Mouse (Mus musculus): ENCODE results near the gene Fam53b. TPM values are rescaled to one million over a fixed set of nuclear protein-coding genes. Genes with fewer than 3 reads are reported as not detected.

Gene Fam53b
- polyA plus RNA-seq, 1 experiment from 2014 or later, result 33.8 TPM

- Histone ChIP-seq H3K36me3 (no peaks in the 10 kb centered on the region), H3K4me1 (peaks cover 5% of the 10 kb centered on the region; the same call in 1 of the 2 replicates), H3K27ac (no peak overlapping the region), H3K9ac (no peak overlapping the region), H3K4me3 (no peak overlapping the region), H3K9me3 (no peaks in the 10 kb centered on the region), H3K4me2 (no peak overlapping the region), H3K27me3 (no peaks in the 10 kb centered on the region)
- WGBS, result 72% methylated on average over 4 of the region's 4 CpGs
- no peak for ATAC-seq (ENCODE audit: borderline replicate concordance, extremely low read depth, low FRiP score, low TSS enrichment)
Measured at GRCm38 (mm10) chr7:132698737-132699136, 114.9 kb downstream of the Fam53b start.

GRCm38 (mm10) chr7:132697258-132697796 is 116.4 kb downstream of the Fam53b start:
- Histone ChIP-seq H3K4me3 (no peak overlapping the region), H3K27ac (no peak overlapping the region), H3K27me3 (no peaks in the 10 kb centered on the region), H3K9me3 (no peaks in the 10 kb centered on the region), H3K4me2 (no peak overlapping the region), H3K9ac (no peak overlapping the region), H3K4me1 (peaks cover 5% of the 10 kb centered on the region; the same call in 1 of the 2 replicates), H3K36me3 (no peaks in the 10 kb centered on the region)
- ATAC-seq (ENCODE audit: borderline replicate concordance, extremely low read depth, low FRiP score, low TSS enrichment), result no peak
- WGBS, result 74% methylated on average over 8 of the region's 8 CpGs

GRCm38 (mm10) chr7:132693561-132693960 is 120.1 kb downstream of the Fam53b start:
- H3K27me3 ChIP-seq, result no peaks in the 10 kb centered on the region
- H3K4me2 ChIP-seq, result no peak overlapping the region
- H3K9me3 ChIP-seq, result no peaks in the 10 kb centered on the region
- no peak overlapping the region for H3K27ac ChIP-seq
- WGBS, result 88% methylated on average over 2 of the region's 2 CpGs
- H3K4me3 ChIP-seq, result no peak overlapping the region
- no peak overlapping the region for H3K9ac ChIP-seq
- ATAC-seq (ENCODE audit: borderline replicate concordance, extremely low read depth, low FRiP score, low TSS enrichment), result no peak
- H3K36me3 ChIP-seq, result no peaks in the 10 kb centered on the region
- peaks cover 19% of the 10 kb centered on the region for H3K4me1 ChIP-seq

- 73% methylated on average over 9 of the region's 9 CpGs for WGBS
- ATAC-seq (ENCODE audit: borderline replicate concordance, extremely low read depth, low FRiP score, low TSS enrichment), result no peak
Measured at GRCm38 (mm10) chr7:132692719-132693118, 121.0 kb downstream of the Fam53b start.

GRCm38 (mm10) chr7:132690716-132691472 is 122.8 kb downstream of the Fam53b start:
- 84% methylated on average over 14 of the region's 14 CpGs for WGBS
- H3K9me3 ChIP-seq, result no peaks in the 10 kb centered on the region
- H3K27ac ChIP-seq, result no peak overlapping the region
- no peaks in the 10 kb centered on the region for H3K36me3 ChIP-seq
- H3K27me3 ChIP-seq, result no peaks in the 10 kb centered on the region
- ATAC-seq (ENCODE audit: borderline replicate concordance, extremely low read depth, low FRiP score, low TSS enrichment), result no peak
- no peak overlapping the region for H3K9ac ChIP-seq
- no peak overlapping the region for H3K4me2 ChIP-seq
- H3K4me3 ChIP-seq, result no peak overlapping the region
- H3K4me1 ChIP-seq, result peaks cover 32% of the 10 kb centered on the region

More at GRCm38 (mm10) chr7:132692719-132693118, 121.0 kb downstream of the Fam53b start:
- peaks cover 28% of the 10 kb centered on the region for H3K4me1 ChIP-seq
- no peak overlapping the region for H3K4me3 ChIP-seq
- no peak overlapping the region for H3K27ac ChIP-seq
- no peaks in the 10 kb centered on the region for H3K36me3 ChIP-seq
- H3K4me2 ChIP-seq, result no peak overlapping the region
- no peaks in the 10 kb centered on the region for H3K27me3 ChIP-seq
- no peak overlapping the region for H3K9ac ChIP-seq
- H3K9me3 ChIP-seq, result no peaks in the 10 kb centered on the region

- no peaks in the 10 kb centered on the region for H3K9me3 ChIP-seq
- WGBS, result 35% methylated on average over 5 of the region's 5 CpGs
- no peaks in the 10 kb centered on the region for H3K36me3 ChIP-seq
- no peaks in the 10 kb centered on the region for H3K27me3 ChIP-seq
- no peak overlapping the region for H3K4me3 ChIP-seq
- peak overlapping the region; percentile 92 for H3K27ac ChIP-seq
- H3K9ac ChIP-seq, result no peak overlapping the region
- no peak overlapping the region for H3K4me2 ChIP-seq
- H3K4me1 ChIP-seq, result peaks cover 32% of the 10 kb centered on the region
- ATAC-seq (ENCODE audit: borderline replicate concordance, extremely low read depth, low FRiP score, low TSS enrichment), result no peak
Measured at GRCm38 (mm10) chr7:132689722-132690121, 124.0 kb downstream of the Fam53b start.

GRCm38 (mm10) chr7:132688721-132689120 is 125.0 kb downstream of the Fam53b start:
- 23% methylated on average over 5 of the region's 5 CpGs for WGBS
- H3K36me3 ChIP-seq, result no peaks in the 10 kb centered on the region
- no peaks in the 10 kb centered on the region for H3K9me3 ChIP-seq
- no peaks in the 10 kb centered on the region for H3K27me3 ChIP-seq
- H3K4me3 ChIP-seq, result no peak overlapping the region
- H3K27ac ChIP-seq, result peak overlapping the region; percentile 92
- H3K9ac ChIP-seq, result no peak overlapping the region
- no peak overlapping the region for H3K4me2 ChIP-seq
- peak; percentile 50; the same call in 1 of the 2 replicates for ATAC-seq (ENCODE audit: borderline replicate concordance, extremely low read depth, low FRiP score, low TSS enrichment)
- peaks cover 32% of the 10 kb centered on the region for H3K4me1 ChIP-seq

GRCm38 (mm10) chr7:132687897-132688296 is 125.8 kb downstream of the Fam53b start:
- H3K27ac ChIP-seq, result peak overlapping the region; percentile 92
- WGBS, result 53% methylated on average over 2 of the region's 2 CpGs
- no peak for ATAC-seq (ENCODE audit: borderline replicate concordance, extremely low read depth, low FRiP score, low TSS enrichment)
- H3K9ac ChIP-seq, result no peak overlapping the region
- H3K27me3 ChIP-seq, result no peaks in the 10 kb centered on the region
- peaks cover 32% of the 10 kb centered on the region for H3K4me1 ChIP-seq
- H3K36me3 ChIP-seq, result no peaks in the 10 kb centered on the region
- no peak overlapping the region for H3K4me2 ChIP-seq
- H3K4me3 ChIP-seq, result no peak overlapping the region
- H3K9me3 ChIP-seq, result no peaks in the 10 kb centered on the region

- ATAC-seq (ENCODE audit: borderline replicate concordance, extremely low read depth, low FRiP score, low TSS enrichment), result no peak
- no peak overlapping the region for H3K27ac ChIP-seq
- H3K9me3 ChIP-seq, result no peaks in the 10 kb centered on the region
- no peak overlapping the region for H3K9ac ChIP-seq
- H3K4me2 ChIP-seq, result no peak overlapping the region
- peaks cover 32% of the 10 kb centered on the region for H3K4me1 ChIP-seq
- no peaks in the 10 kb centered on the region for H3K36me3 ChIP-seq
- H3K4me3 ChIP-seq, result no peak overlapping the region
- WGBS, result 90% methylated on average over 3 of the region's 3 CpGs
- no peaks in the 10 kb centered on the region for H3K27me3 ChIP-seq
Measured at GRCm38 (mm10) chr7:132686515-132686914, 127.2 kb downstream of the Fam53b start.

- WGBS, result 74% methylated on average over 4 of the region's 4 CpGs
- H3K4me2 ChIP-seq, result no peak overlapping the region
Measured at GRCm38 (mm10) chr7:132683923-132684322, 129.8 kb downstream of the Fam53b start.

GRCm38 (mm10) chr7:132682901-132683300 is 130.8 kb downstream of the Fam53b start:
- H3K9ac ChIP-seq, result no peak overlapping the region
- H3K36me3 ChIP-seq, result no peaks in the 10 kb centered on the region
- ATAC-seq (ENCODE audit: borderline replicate concordance, extremely low read depth, low FRiP score, low TSS enrichment), result no peak
- H3K27ac ChIP-seq, result no peak overlapping the region
- peaks cover 6% of the 10 kb centered on the region for H3K4me1 ChIP-seq
- H3K4me3 ChIP-seq, result no peak overlapping the region
- H3K4me2 ChIP-seq, result no peak overlapping the region
- whole genome bisulfite sequencing, result 70% methylated on average over 3 of the region's 3 CpGs
- H3K9me3 ChIP-seq, result no peaks in the 10 kb centered on the region
- no peaks in the 10 kb centered on the region for H3K27me3 ChIP-seq

More at GRCm38 (mm10) chr7:132683923-132684322, 129.8 kb downstream of the Fam53b start:
- H3K4me1 ChIP-seq, result peaks cover 16% of the 10 kb centered on the region
- H3K4me3 ChIP-seq, result no peak overlapping the region
- no peak overlapping the region for H3K9ac ChIP-seq
- H3K36me3 ChIP-seq, result no peaks in the 10 kb centered on the region
- no peaks in the 10 kb centered on the region for H3K9me3 ChIP-seq
- H3K27me3 ChIP-seq, result no peaks in the 10 kb centered on the region
- no peak for ATAC-seq (ENCODE audit: borderline replicate concordance, extremely low read depth, low FRiP score, low TSS enrichment)
- no peak overlapping the region for H3K27ac ChIP-seq

- Histone ChIP-seq H3K4me3 (no peak overlapping the region), H3K36me3 (no peaks in the 10 kb centered on the region), H3K4me2 (no peak overlapping the region), H3K27me3 (no peaks in the 10 kb centered on the region), H3K4me1 (peaks cover under 1% of the 10 kb centered on the region; the same call in 1 of the 2 replicates), H3K9ac (no peak overlapping the region), H3K27ac (no peak overlapping the region), H3K9me3 (no peaks in the 10 kb centered on the region)
- no peak for ATAC-seq (ENCODE audit: borderline replicate concordance, extremely low read depth, low FRiP score, low TSS enrichment)
- 92% methylated on average over 3 of the region's 3 CpGs for WGBS
Measured at GRCm38 (mm10) chr7:132682336-132682735, 131.3 kb downstream of the Fam53b start.

Data from lung, embryonic 15.5 days (tissue).